Mouse (Mus musculus) induced T-regulatory cell, adult 2 months (primary cell): ENCODE data around the gene Phc3.

Source experiments
- DNase-seq: peaks from one replicate; pipeline ENCODE4 v3.0.0-alpha.2; 2012; ENCODE audit warnings: low read depth

Gene Phc3

DNA sequence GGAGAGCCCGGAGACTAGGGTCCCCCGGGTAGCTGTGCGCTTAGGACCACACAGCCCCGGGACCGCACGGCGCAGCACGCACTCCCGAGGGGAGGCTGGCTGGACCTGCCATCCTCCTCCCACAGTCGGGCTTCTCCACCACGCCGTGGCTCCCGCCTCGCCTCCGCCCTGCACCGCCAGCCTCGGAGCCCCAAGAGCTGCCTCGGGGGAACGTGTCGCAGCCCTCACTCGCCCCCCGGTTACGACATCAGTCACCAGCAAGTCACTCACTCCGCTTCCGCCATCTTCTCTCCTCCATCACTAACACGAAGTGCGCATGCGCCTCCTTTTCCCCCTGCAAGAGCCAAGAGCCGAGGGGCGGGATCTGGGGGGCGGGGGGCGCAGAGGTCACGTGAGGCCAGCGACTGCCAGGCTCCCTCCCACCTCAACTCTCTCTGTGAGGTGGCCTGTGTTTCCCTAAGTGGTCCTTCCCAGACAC, at the start of gene Phc3:
Gene Phc3, minus strand, starts transcription at position 312 of the 478 bp plus-strand sequence.
- peak; percentile 99 for DNase-seq

DNA sequence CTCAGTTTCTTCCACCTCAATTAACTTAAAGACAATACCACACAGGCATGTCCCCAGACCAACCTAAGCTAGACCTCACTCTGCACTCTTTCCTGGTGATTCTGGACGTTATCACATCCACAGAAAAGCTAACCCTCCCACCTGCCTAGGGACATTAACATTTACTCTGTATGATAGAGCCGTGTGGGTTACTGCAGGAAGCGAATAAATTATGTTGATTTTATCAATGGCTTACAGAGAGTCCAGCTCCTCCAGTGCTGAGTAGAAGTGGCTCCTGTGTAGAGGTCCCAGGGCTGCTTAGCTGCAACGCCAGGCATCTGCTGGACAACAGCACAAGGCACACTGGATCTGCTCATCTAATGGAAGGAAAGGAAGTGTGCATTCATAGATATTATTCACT, 48.4 kb upstream of the Phc3 start:
- DNase-seq, result no peak

DNA sequence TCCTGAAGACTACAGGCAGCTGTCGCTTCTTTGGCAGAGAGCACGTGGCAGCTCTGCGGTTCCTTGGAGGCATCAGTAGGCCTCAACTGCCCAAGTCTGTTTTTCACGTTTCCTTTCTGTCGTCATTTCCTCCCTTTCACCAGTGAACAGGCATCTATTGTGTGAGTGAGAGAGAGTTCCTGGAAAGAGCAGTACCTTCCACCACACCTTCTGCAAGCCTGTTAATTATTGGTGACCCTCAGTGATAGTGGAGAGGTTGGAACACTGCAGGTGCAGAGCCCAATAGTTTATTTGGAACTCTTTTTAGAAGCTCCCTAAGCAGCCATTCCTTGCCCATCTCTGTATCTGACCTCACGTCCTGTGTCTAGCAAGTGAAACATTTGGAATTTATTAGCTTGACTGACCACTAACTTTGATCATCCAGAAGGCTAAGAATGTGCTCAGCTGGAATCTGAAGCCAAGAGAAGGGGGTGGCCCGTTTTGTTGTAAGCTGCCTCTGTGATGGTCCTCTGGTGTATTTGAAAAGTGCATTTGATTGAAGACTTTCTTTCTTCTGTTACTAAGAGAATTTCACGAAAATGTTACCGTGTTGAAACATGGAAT, 47.5 kb upstream of the Phc3 start:
- DNase-seq, result no peak

DNA sequence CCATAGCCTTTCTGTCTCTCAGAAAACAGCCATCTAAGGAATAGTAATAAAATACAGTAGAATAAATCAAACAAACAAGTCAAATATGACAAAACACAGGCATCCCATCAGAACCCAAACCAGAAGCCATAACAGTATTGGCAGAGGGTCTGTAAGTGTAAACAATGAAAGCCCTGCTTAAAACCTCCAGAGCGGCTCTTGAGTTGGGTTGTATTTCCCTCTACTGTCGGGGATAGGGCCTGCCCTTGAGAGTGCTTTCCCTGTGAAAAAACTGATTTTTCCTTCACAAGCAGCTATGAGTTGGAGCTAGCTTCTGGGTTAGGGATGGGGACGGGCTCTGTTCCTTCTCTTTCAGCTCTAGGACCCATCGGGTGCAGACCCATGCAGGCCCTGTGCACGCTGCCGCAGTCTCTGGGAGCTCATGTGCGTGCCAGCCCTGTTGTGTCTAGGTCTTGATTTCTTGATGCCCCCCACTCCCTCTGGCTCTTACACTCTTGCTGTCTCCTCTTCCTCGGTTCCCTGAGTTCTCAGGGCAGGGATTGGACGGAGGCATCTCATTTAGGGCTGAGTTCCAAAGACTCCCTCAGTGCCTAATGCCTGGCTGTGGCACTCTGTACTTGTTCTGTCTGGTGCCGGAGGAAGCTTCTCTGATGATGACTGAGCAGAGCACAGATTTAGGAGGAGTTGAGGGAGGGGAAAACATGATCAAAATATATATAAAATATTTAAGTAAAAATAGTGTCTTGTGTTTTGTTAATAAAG, 46.6 kb upstream of the Phc3 start:
- DNase-seq, result no peak

DNA sequence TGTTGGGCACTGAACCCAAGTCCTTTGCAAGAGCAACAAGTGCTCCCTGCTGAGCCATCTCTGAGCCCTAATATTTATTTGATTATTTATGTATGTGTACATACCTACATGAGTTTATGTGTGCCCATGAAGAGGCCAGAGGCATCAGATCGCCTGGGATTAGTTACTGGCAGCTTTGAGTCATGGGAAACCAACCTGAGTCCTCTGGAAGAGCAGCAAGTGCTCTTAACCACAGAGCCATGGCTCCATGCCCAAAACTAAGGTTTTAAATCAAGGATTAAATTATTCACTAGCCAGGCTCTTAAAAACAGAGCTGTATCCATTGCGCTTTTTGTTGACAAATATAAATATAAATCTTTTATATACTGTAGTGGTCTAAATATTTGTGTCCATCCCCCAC, 45.2 kb upstream of the Phc3 start:
- DNase-seq, result no peak

DNA sequence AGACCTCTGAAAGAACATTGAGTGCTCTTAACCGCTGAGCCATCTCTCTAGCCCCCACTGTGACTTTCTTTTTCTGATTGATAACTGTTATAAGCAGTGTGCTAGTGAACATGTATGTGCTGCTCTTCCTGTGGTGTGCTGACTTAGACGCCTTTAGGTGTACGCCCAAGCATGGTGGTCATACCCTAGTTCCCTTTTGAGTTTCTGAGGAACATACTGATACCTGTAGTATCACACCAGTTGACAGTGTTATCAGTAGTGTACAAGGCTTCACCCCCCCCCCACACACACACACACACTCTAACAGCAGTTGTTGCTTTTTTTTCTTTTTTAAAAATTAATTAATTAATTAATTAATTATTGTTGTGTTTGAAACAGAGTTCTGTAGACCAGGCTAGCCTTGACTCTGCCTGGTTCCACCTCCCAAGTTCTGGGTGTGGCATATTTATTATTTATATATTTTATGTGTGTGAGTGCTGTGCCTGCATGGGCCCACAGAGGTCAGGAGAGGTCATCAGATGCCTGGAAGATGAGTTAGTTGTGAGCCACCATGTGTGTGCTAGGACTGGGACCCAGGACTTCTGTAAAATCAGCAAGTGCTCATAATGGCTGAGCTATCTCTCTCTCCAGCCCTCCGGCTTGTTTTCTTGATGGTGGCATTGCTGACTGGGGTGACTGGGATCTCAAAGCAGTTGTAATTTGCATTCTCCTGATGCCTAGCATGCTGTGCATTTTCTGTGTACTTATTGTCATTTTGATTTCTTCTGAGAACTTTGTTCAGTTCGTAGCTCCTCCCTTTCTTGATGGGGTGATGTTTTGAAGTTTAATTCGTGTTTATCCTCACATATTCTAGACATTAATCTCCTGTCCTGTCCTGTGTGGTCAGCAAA, 35.4 kb upstream of the Phc3 start:
- DNase-seq, result no peak

DNA sequence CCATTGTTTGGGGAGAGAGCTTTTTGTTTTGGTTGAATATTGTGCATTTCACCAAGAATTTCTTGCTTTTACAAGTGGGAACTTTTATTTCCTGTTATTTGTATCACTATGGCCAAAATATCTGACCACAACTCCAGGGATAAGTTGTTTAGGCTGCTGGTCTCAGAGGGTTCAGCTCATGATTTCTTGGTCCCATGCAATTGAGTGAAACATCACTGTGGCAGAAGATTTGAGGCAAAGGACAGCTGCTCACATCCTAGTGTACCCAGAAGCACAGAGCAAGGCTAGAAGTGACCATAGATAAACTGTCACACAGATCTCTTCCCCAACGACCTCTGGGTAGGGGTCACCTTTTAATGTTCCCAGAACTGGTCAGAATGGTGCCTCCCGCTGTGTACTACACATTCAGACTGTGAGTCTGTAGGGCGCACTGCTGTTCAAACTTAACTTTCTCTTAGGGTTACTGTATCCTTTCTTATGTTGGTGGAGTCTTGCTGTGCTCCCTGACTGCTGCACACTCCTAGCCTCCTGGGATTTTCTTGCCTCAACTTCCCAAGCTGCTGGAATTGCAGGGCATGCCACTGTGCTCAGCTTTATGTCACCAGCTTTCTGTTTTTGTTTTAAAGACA, 31.9 kb upstream of the Phc3 start:
- DNase-seq, result no peak

DNA sequence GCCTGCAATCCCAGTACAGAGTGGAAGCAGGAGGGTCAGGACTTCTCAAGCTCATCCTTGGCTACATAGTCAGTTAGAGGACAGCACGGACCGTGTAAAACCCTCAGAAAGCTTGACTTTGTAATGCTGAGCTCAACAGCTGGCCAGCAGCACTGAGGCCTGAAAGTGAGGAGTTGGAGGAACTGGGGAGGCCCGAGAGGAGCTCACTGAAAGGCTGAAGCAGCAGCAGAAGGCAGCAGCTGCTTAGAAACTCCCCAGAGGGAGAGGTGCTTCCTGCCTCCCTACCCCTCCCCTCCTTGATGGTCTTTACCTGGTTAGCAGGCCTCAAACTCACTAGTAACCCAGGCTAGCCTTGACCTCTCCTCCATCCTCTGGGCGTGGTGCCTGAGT, 30.8 kb upstream of the Phc3 start:
- DNase-seq, result no peak

DNA sequence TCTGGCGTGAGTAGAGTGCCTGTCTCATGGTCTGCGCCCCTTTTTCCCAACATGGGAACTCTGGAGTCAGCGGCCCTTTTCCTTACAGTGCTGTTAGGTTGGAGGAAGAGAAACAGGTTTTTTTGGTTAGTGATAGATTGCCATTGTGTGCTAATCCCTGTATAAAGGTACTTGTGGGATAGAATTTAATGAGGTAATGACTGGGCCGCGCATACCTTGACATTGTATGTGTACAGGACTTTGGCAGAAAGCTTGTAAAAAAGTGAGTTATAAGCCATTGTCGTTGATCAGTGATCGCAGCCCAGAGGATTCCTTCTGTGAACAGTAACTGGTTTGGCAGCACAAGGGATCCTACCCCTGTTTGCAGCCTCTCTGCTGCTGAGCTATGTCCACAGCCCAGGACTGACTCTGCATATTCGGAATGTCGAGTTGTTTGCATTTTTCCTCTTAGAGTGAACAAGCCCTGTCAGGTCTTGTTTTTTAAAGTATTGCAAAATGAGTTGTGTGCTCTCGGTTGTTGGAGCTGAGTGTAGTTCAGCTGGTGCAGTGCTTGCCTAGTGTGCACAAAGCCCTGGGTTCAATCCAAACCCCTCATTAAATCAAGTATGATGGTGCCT, 30.3 kb upstream of the Phc3 start:
- no peak for DNase-seq

DNA sequence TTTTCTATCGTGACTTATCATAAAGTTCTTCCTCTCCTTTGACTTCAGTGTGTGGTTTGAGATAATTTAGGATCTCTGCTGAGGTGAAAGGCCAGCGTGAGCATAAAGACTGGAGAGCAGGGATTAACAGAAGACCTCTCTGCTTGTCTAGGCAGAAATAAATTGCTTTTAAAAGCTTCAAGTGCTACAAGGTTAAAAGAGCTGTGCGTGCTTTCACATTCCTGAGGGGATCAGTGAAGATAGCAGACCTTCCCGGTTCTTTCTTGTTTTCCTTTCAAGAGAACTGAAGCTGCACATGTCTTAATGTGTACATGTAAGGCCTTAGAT, 27.4 kb upstream of the Phc3 start:
- DNase-seq, result no peak

DNA sequence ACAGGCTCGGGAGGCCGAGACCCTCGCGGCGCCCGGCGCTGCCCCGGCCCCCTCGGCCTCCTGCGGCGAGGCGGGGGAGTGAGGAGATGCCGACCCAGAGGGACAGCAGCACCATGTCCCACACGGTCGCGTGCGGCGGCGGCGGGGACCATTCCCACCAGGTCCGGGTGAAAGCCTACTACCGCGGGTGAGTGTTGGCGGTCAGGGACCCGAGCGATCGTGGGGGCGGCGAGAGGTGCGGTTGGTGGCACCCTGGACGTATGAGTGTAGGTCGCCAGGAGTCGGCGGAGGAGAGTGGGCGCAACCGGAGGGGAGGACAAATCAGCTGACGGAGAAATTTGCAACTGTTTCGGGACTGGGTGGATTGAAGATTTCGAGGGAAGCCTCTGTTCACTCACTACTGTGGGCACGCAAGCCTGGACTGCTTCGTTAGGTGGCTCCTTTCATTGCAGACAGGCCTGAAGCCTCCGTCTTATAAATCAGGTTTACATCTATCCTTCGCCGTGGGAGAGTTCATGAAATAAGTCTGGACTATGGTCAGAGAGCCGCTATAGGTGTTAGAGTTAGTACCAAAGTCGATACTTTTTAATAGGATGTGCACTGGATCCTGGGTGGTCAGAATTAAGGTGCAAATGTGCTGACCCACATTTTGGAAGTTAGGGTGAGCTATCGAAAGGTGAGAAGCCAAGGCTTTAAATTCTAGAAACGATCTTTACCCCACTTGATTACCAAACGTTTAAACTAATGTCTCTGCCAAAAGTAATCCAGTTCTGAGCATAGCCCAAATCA, 26.9 kb upstream of the Phc3 start:
- DNase-seq, result peak; percentile 68

DNA sequence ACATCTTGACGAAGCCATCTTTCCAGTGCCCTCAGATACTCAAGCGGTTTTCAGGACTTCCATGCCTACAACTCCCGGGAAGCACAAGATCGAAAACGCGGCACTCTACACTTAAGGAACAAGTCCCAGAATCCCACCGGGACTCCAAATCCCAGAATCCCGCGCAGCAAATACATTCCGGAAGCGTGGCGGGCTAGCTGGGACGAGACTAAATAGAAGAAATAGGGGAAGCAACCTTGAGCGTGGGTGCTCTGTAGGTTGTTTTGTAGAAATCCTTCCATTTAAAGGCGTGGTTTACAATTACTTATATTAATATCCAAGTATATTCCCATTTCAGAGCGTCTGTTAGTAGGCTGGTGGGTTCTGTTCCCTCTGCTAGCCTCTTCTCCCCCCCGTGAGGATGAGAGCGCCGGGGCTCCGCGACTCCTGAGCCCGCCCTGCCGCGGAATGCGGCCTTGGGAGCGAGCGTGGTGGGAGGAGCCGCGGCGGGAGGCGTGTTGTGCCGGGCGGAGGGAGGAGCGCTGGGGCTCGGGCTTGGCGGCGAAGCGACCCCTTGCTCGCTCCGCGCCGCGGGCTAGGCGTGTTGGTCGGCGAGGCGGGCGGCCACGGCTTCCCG, 26.2 kb upstream of the Phc3 start, which contains the start of gene Prkci:
Gene Prkci, plus strand, starts transcription at position 465 of the 616 bp plus-strand sequence.
- peak; percentile 95 for DNase-seq

DNA sequence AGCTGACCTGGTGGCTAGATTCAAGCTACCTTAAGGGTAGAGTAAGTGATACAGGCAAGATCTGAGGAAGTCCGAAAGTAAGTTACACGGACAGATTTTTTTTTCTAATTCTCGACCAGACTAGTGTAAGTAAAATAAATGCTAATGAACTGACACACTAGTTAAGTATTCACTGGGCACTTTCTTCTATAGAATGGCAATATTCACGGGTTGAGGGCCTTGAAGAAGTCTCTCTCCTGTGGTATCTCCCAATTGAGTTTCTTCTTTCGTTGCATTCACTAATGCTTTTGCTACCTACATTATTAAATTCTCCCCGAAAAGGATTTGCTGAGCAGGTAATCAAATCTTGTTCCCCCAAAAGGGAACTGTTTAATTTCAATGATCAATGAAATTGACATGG, 25.6 kb upstream of the Phc3 start:
- no peak for DNase-seq

DNA sequence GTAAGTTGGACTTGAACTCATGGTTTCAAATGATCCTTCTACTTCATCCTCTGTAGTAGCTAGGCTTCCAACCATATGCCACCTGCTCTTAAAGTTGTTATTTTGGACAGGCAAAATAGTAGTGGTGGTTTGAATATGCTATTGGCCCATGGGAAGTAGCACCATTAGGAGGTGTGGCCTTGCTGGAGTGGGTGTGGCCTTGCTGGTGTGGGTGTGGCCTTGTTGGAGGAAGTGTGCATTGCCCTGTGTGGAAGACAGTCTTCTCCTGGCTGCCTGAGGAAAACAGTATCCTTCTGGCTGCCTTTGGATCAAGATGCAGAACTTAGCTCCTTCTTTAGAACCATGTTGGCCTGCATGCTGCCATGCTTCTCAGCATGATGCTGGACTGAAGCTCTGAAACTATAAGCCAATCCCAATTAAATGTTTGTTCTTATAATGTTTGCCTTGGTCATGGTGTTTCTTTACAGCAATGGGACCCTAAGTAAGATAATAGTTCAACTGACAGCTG, 23.9 kb upstream of the Phc3 start:
- peak; percentile 50 for DNase-seq

DNA sequence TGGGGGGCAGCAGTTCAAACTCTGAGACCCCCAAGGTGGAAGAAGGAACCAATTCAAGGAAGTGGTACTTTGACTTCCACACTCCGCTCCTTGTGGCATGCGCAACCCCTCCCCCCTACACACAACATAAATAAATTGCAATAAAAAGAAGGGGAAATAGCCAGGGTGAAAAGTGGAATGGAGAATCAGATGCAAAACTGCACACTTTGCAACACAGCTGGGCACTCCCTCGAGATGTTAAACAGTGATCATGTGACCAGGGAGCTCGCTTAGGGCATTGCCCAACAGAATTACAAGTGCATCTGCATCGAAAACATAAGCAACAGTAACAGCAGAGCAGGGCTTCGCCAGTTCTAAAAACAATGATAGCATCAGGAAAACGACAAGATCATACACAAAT, 22.9 kb upstream of the Phc3 start:
- no peak for DNase-seq

DNA sequence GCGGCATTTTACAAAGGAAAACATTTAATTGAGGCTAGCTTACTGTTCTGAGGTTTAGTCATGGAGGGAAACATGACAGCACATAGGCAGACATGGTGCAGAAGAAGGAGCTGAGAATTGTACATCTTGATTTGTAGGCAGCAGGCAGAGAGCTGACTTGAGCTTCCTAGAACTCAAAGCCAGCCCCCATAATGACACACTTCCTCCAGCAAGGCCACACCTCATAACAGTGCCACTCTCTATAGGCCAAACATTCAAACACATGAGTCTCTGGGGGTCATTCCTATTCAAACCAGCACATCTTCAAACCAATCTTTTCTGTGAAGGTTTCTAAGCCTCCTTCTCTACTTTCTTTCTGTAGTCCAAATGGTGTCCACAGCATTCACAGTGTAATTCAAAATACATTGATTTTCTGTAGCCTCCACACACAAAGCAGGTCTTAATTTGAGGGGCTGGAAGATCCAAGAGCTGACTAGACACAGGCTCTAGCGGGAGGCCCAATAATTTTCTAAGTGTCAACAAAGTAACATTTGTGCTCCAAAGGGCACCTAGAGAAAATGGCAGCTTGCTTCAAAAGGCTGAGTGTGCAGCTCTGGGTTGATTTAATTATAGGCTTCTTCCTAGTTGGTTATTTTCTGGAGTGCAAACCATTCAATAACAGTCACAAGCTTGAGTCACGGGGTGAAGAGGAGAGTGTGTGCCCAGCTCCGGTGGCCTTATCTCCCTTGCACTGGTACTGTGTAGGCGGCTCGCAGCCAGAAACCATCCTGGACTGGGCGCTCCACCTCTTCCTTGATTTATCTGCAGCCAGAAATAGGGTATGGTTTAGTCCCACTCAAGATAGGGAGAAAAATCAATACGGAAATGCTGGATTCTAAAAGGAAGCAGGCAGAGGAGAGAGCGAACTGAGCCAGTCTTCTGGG, 18.4 kb upstream of the Phc3 start:
- DNase-seq, result no peak

DNA sequence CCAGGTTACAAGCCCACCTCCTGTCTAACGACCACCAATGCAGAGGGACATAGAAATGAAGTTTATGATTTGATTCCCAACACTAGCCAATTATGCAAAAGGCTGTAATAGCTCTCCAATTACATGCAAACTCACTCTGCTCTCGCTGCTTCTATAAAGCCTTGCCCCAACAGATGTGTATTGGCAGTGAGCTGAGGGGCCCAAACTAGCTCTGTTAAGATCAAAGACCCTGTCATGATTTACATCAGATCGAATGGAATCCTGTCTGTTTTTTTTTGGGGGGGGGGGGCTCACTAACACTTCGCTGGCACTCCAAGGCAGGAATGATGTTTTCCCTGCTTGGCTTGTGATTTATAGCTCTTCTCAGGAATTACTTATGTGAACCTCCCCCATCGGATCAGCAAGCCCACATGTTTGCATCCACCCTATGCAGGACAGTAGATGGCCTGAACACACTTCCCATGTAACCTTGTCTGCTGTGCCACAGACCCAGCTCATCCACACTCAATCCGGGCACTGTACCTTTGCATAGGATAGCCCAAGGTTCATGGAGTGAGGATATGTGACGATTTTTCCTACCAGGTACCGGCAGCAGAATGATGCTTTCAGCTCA, 13.8 kb upstream of the Phc3 start:
- no peak for DNase-seq

DNA sequence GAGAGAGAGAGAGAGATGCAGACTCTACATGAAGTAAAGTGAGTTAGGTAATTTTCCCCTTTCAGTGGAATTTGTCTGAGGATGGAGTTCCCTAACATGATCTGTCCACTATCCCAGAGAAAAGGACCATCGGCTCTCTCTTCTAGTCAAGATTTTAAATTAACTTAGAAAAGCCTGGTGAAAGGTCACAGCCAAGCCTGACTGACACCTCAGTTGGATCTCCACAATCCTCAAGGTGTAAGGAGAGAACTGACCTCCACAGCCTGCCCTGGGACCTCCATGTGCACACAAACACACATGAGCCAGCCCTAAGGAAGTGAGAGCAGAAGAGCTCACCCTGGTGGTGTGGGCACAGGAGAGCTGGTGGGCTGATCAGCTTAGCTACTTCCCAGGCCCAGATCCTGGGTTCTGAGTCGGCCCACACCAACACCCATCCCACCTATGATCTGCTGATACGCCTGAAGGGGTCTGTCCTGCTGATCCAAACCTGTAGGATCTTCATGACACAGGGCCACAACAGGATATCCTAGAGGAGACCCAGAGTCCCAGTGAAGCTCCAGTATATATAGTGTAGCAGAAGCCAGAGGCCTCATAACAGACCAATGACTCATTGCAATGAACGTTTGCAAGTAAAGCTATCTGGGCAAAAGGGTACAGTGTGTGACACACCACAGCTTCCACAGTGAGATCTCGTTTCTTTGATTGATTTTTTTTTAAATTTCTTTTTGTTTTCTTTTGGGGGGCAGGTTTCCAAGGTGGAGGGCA, 12.6 kb upstream of the Phc3 start:
- DNase-seq, result no peak
